Mouse (Mus musculus) heart, embryonic 14.5 days (tissue): Measurements from ENCODE around the gene Plcxd2. TPM values are rescaled to one million over a fixed set of nuclear protein-coding genes. Genes with fewer than 3 reads are reported as not detected.

Experiments used
- ATAC-seq: fragments of 200-750 bp; cut with Nextera tagmentation; 2 replicates; pipeline ENCODE4 v1.8.0; 2017; ENCODE audit warnings: low read depth, moderate TSS enrichment; ENCODE audit not compliant: insufficient number of reproducible peaks, insufficient read depth, low FRiP score
- H3K27ac ChIP-seq, 2 experiments: fragments of 200-500 bp in 1 of 2; fragments of 300-500 bp in 1 of 2; sonication (generic) in 1 of 2; replicated peaks in 1 of 2; 2 replicates each; pipeline ENCODE4 v1.5.1; 2012 to 2014; ENCODE audit warnings: low read depth in 2 of 2, low read length in 2 of 2, control low read depth in 1 of 2, mild to moderate bottlenecking in 1 of 2, mixed read lengths in 1 of 2; ENCODE audit not compliant: control insufficient read depth in 1 of 2, insufficient read depth in 1 of 2
- H3K27me3 ChIP-seq: fragments of 300-500 bp; sonication (generic); 2 replicates; pipeline ENCODE4 v1.6.1; 2014; ENCODE audit warnings: mild to moderate bottlenecking, low read length, control low read depth; ENCODE audit not compliant: control insufficient read depth, insufficient read depth
- H3K36me3 ChIP-seq: fragments of 300-500 bp; sonication (generic); 2 replicates; pipeline ENCODE4 v1.6.1; 2014; ENCODE audit warnings: mild to moderate bottlenecking, control low read depth, low read length, mixed read lengths; ENCODE audit not compliant: control insufficient read depth, insufficient read depth
- H3K4me1 ChIP-seq, 2 experiments: fragments of 200-500 bp in 1 of 2; fragments of 300-500 bp in 1 of 2; sonication (generic) in 1 of 2; 2 replicates each; pipeline ENCODE4 v1.6.1; 2012 to 2014; ENCODE audit warnings: low read length in 2 of 2, control low read depth in 1 of 2, mixed read lengths in 1 of 2; ENCODE audit not compliant: control insufficient read depth in 2 of 2, insufficient read depth in 2 of 2
- H3K4me2 ChIP-seq: fragments of 300-500 bp; sonication (generic); 2 replicates; pipeline ENCODE4 v1.6.1; 2014; ENCODE audit warnings: mild to moderate bottlenecking, low read length
- H3K4me3 ChIP-seq, 2 experiments: fragments of 200-500 bp in 1 of 2; fragments of 300-500 bp in 1 of 2; sonication (generic) in 1 of 2; 2 replicates each; pipeline ENCODE4 v1.5.1; 2012 to 2014; ENCODE audit warnings: low read length in 2 of 2, mild to moderate bottlenecking in 2 of 2, control low read depth in 1 of 2, low read depth in 1 of 2, moderate library complexity in 1 of 2; ENCODE audit not compliant: control insufficient read depth in 1 of 2, insufficient read depth in 1 of 2
- H3K9ac ChIP-seq: fragments of 300-500 bp; sonication (generic); 2 replicates; pipeline ENCODE4 v1.6.1; 2014; ENCODE audit warnings: mild to moderate bottlenecking, low read length
- H3K9me3 ChIP-seq: fragments of 300-500 bp; sonication (generic); 2 replicates; pipeline ENCODE4 v1.6.1; 2016; ENCODE audit warnings: low read length, control low read depth; ENCODE audit not compliant: control insufficient read depth
- WGBS: fragments of 180-500 bp; shearing (Covaris S2); extraction: QIAGEN DNeasy Blood & Tissue Kit; methylation state at CpG from one replicate; pipeline ENCODE4 v1.1.7; 2014; 5-methylcytosine and 5-hydroxymethylcytosine counted together
- polyA plus RNA-seq: library from polyadenylated mRNA; unstranded; fragments of >200 nt; fragmentation: Nextera tagmentation; extraction: Ambion mirVana; gene quantifications from 2 replicates; pipeline ENCODE4 v1.2.1, GENCODE M21; 2014

Plcxd2 gene
- polyA plus RNA-seq, 1 experiment from 2014 or later, result 0.50 TPM

DNA sequence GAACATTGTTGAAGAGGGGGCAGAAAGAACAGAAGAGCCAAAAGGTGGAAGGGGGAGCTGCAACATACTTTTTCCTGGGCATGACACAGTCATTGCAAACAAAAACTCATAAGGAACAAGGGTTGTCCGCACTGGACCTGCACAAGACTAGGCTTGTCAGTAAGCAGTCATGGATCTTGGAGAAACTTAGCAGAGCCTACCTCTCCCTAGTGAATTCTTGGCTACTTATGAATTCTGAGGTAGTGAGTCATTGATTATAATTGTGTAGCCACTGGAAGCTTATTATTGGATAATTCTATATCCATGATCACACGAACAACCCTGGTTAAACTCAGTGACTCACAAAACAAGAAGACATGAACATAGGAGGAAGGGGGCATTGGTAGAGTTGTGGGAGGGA, 63.7 kb downstream of the Plcxd2 start:
- Histone ChIP-seq H3K36me3 (no peaks in the 10 kb centered on the region), H3K27ac (no peak overlapping the region), H3K9me3 (no peaks in the 10 kb centered on the region), H3K4me1 (no peaks in the 10 kb centered on the region; a peak in 1 of 4 replicates), H3K4me2 (no peak overlapping the region), H3K9ac (no peak overlapping the region), H3K4me3 (no peak overlapping the region), H3K27me3 (no peaks in the 10 kb centered on the region)
- WGBS, result 86% methylated on average over 2 of the region's 2 CpGs
- no peak for ATAC-seq

DNA sequence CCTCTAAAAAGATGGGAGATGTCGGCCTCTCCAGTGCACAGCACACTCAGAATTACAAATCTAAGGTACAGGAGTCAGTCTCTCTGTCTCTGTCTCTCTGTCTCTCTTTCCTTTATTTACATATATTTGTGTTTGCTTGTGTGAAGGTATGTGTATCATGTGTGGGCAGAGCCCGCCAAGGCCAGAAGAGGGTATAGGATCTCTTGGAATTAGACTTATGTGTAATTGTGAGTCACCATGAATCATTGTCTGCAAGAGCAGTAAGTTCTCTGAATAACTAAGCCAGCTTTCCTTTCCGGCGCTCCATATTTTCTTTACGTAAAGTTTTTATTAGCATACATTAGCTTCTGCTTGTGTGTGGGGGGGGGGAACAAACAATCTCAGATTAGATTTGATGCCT, 64.4 kb downstream of the Plcxd2 start:
- Histone ChIP-seq H3K9ac (no peak overlapping the region), H3K4me2 (no peak overlapping the region), H3K9me3 (no peaks in the 10 kb centered on the region), H3K4me3 (no peak overlapping the region), H3K4me1 (no peaks in the 10 kb centered on the region; a peak in 1 of 4 replicates), H3K36me3 (no peaks in the 10 kb centered on the region), H3K27me3 (no peaks in the 10 kb centered on the region), H3K27ac (no peak overlapping the region)
- WGBS, result 83% methylated on average over 5 of the region's 5 CpGs
- ATAC-seq, result no peak

DNA sequence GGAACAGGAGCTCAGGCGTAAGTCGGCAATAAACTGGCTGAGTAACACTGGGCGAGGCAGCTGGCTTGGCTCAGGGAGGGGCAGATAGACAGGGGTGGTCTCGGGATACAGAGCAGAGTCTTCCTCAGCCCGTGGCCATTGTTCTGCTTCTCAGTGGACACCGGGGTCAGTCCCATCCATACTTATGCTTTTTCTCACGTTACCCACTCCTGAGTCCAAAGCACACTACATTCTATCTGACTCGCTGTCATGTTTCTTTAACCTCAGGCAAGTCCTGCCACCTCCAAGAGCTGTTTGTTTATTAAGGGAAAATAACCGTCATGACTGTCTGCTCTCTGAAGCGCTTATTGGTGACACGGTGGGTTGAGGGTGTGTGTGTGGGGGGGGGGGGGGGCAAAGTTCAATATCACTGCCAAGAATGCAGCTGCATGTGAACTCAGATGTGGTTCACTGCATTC, 64.8 kb downstream of the Plcxd2 start:
- Histone ChIP-seq H3K27me3 (no peaks in the 10 kb centered on the region), H3K9me3 (no peaks in the 10 kb centered on the region), H3K4me3 (no peak overlapping the region), H3K36me3 (no peaks in the 10 kb centered on the region), H3K4me1 (no peaks in the 10 kb centered on the region; a peak in 1 of 4 replicates), H3K4me2 (no peak overlapping the region), H3K27ac (no peak overlapping the region), H3K9ac (no peak overlapping the region)
- 58% methylated on average over 11 of the region's 11 CpGs for WGBS
- no peak for ATAC-seq

DNA sequence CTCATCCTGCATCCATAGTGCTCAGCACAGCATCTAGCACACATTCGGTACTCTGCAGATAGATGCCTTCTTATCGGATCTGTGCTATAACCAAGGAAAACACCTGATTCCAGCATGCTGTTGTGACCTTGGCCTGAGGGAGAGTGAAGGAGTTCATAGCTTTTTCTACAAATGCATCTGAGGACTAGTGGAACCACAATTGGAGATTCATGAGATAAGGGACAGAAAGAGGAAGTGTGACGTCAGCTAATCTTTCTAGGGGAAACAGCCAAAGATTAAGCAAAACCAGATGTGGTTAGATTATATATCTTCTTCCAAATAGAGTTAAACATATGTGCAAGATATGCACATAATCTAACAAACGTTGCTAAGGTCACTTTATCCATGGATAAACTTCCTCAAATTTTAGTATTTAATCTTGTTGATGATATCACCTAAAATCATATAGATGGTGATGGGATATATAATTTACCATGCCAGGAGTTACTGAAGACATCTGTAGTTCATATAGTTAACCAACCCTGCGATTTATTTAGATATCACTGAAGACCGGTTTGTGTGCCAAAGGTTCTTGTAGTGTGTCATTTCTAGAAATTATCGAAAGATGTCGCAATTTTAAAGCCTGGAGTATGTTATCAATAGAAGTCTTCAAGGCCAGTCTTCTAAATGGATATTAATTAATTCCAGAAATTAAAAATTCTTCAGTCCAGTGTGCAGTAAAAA, 67.7 kb downstream of the Plcxd2 start:
- Histone ChIP-seq H3K36me3 (no peaks in the 10 kb centered on the region), H3K4me3 (no peak overlapping the region), H3K9ac (no peak overlapping the region), H3K9me3 (peaks cover 6% of the 10 kb centered on the region), H3K27me3 (no peaks in the 10 kb centered on the region), H3K4me2 (no peak overlapping the region), H3K4me1 (no peaks in the 10 kb centered on the region; a peak in 1 of 4 replicates), H3K27ac (no peak overlapping the region)
- 73% methylated on average over 8 of the region's 8 CpGs for WGBS
- ATAC-seq, result no peak

DNA sequence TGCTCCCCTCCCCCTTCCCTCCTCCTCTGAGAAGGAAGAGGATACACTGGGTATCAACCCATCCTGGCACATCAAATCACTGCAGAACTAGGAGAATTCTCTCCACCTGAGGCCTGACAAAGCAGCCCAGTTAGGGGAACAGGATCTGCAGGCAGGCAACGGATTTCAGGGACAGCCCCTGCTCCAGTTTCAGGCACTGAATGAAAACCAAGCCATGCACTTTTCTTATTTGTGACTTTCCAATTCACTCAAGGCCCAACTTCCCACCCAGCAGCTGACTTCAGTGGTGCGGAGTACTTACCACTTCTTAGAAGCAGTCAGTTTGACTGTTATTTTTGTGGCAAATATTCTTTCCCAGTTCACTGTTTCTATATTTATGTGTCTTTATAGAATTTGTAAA, 69.3 kb downstream of the Plcxd2 start:
- no peak overlapping the region for H3K4me3 ChIP-seq
- WGBS, result 82% methylated on average over 2 of the region's 2 CpGs
- H3K4me2 ChIP-seq, result no peak overlapping the region
- H3K36me3 ChIP-seq, result no peaks in the 10 kb centered on the region
- ATAC-seq, result no peak
- no peak overlapping the region for H3K9ac ChIP-seq
- no peaks in the 10 kb centered on the region for H3K27me3 ChIP-seq
- peaks cover 6% of the 10 kb centered on the region for H3K9me3 ChIP-seq
- no peak overlapping the region for H3K27ac ChIP-seq
- H3K4me1 ChIP-seq, result no peaks in the 10 kb centered on the region; a peak in 1 of 4 replicates

DNA sequence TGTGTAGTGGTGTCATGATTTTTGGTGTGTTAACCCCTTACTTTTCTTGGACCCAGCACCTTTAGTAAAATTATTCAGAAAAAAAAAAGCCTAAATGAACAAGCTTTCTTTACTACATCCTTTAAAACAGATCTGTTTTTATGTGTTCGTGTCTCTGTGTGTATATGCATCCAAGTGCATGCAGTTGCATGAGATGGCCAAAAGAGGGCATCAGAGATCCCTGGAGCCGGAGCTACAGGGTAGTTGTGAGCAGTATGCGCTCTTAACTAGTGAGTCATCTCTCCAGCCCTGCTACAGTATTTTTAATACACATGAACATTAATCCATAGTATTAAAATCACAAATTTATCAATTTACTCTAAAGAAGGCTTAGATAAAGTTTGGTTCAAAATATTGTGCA, 70.6 kb downstream of the Plcxd2 start:
- no peak overlapping the region for H3K27ac ChIP-seq
- no peaks in the 10 kb centered on the region for H3K36me3 ChIP-seq
- 92% methylated on average over 3 of the region's 3 CpGs for WGBS
- no peaks in the 10 kb centered on the region for H3K4me1 ChIP-seq
- no peak for ATAC-seq
- no peak overlapping the region for H3K9ac ChIP-seq
- no peaks in the 10 kb centered on the region for H3K27me3 ChIP-seq
- no peak overlapping the region for H3K4me2 ChIP-seq
- no peak overlapping the region for H3K4me3 ChIP-seq
- peaks cover 6% of the 10 kb centered on the region for H3K9me3 ChIP-seq

DNA sequence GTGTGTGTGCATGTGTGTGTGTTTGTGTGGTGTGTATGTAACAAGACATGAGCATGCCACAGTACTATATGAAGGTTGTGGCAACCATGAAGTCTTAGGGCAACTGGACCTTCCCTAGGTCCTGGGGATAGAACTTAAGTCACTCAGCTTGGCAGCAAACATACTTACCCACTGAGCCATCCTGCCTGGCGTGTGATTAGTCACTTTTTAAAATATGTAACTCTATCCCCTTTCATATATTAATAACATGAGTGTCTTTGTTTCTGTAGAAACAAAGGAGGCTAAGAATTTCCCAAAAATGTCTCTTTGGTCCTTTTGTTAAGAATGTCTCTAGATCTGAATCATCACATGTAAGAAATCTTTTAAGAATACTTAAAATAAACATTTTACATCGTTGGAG, 72.6 kb downstream of the Plcxd2 start:
- no peak overlapping the region for H3K4me2 ChIP-seq
- H3K4me1 ChIP-seq, result no peaks in the 10 kb centered on the region; a peak in 1 of 4 replicates
- H3K27ac ChIP-seq, result no peak overlapping the region
- no peak overlapping the region for H3K9ac ChIP-seq
- WGBS, result 61% methylated on average over 2 of the region's 2 CpGs
- H3K4me3 ChIP-seq, result no peak overlapping the region
- no peaks in the 10 kb centered on the region for H3K27me3 ChIP-seq
- no peaks in the 10 kb centered on the region for H3K36me3 ChIP-seq
- no peak for ATAC-seq
- peaks cover 6% of the 10 kb centered on the region for H3K9me3 ChIP-seq

DNA sequence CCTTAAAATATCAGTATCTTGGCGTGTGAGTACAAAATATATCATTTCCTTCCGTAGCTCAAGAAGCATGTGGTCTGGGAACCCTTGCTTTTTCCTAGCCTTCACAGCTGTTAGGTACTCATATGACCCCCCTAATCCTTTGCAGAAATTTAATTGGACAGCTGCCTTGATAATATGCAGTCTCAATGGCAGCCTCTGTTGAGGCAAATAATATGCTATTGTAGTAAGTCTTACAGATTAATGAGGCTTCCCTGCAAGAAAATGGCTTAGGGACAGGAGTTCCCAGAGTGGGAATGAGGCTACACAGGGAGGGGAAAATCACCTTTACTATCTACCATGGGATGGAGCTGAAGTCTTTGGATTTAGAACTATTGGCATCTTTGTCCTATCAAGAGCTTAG, 73.5 kb downstream of the Plcxd2 start:
- WGBS, result 74% methylated on average over 2 of the region's 2 CpGs

More for the DNA sequence above, 73.5 kb downstream of the Plcxd2 start:
- Histone ChIP-seq H3K36me3 (no peaks in the 10 kb centered on the region), H3K27me3 (no peaks in the 10 kb centered on the region), H3K9ac (no peak overlapping the region), H3K4me2 (no peak overlapping the region), H3K4me3 (no peak overlapping the region), H3K4me1 (no peaks in the 10 kb centered on the region; a peak in 1 of 4 replicates), H3K27ac (no peak overlapping the region; a peak in 1 of 4 replicates), H3K9me3 (peaks cover 6% of the 10 kb centered on the region)
- no peak for ATAC-seq
